Mouse (Mus musculus): ENCODE data around the gene Sulf2. TPM values are rescaled to one million over a fixed set of nuclear protein-coding genes. Genes with fewer than 3 reads are reported as not detected.

The Sulf2 gene
- polyA plus RNA-seq, 1 experiment from 2014 or later = 184 TPM

DNA sequence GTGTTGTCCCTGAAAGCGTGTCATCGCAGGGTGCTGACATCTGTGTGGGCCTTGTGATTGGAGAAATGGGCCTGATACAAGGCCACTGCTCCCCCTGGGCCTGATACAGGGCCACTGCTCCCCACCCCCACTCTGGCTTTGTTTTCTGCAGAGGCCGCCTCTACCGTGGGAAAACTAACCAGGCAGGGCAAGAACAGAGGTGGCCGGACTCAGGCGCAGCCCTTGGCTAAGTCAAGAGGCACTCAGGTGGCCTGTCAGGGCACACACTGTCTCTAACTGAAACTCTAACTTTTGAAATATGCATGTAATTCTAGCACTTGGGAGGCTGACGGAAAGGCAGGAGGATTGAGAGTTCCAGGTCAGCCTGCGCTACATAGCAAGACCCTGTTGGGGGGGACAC, 10.4 kb downstream of the Sulf2 start:
- H3K4me1 ChIP-seq = peaks cover 84% of the 10 kb centered on the region
- WGBS = 85% methylated on average over 8 of the region's 8 CpGs

DNA sequence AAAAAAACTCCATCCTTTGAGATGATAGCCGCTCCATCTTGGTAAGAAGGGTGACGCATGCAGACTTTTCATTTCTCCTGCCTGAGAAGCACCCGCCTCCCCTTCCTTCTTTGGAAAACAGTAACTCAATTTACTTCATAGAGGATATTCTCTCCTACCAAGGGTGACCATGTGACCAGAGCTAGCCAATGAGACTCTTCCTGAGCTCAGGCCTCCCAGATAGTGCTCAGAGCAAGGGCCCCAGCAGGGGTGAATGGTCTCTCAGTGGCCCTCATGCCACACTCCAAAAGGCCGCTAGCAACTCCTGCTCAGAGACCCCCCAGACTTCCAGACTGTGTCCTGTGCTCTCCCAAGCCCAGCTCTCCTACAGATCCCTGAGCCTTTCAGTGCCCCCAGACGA, 11.6 kb downstream of the Sulf2 start:
- H3K4me3 ChIP-seq = no peak overlapping the region
- no peak overlapping the region for H3K4me2 ChIP-seq
- ATAC-seq (ENCODE audit: insufficient number of reproducible peaks, low FRiP score, low TSS enrichment, low read depth) = no peak
- no peaks in the 10 kb centered on the region for H3K9me3 ChIP-seq
- no peak overlapping the region for H3K9ac ChIP-seq
- H3K27ac ChIP-seq = peak overlapping the region; percentile 91
- peaks cover 7% of the 10 kb centered on the region; the same call in 1 of the 2 replicates for H3K36me3 ChIP-seq
- no peaks in the 10 kb centered on the region for H3K27me3 ChIP-seq
- H3K4me1 ChIP-seq = peaks cover 73% of the 10 kb centered on the region
- 85% methylated on average over 5 of the region's 5 CpGs for WGBS

More for the DNA sequence above, 10.4 kb downstream of the Sulf2 start:
- no peak overlapping the region for H3K4me2 ChIP-seq
- no peak overlapping the region for H3K4me3 ChIP-seq
- H3K27me3 ChIP-seq = no peaks in the 10 kb centered on the region
- no peak overlapping the region for H3K9ac ChIP-seq
- no peaks in the 10 kb centered on the region for H3K36me3 ChIP-seq
- H3K27ac ChIP-seq = no peak overlapping the region
- no peak for ATAC-seq (ENCODE audit: insufficient number of reproducible peaks, low FRiP score, low TSS enrichment, low read depth)
- no peaks in the 10 kb centered on the region for H3K9me3 ChIP-seq

DNA sequence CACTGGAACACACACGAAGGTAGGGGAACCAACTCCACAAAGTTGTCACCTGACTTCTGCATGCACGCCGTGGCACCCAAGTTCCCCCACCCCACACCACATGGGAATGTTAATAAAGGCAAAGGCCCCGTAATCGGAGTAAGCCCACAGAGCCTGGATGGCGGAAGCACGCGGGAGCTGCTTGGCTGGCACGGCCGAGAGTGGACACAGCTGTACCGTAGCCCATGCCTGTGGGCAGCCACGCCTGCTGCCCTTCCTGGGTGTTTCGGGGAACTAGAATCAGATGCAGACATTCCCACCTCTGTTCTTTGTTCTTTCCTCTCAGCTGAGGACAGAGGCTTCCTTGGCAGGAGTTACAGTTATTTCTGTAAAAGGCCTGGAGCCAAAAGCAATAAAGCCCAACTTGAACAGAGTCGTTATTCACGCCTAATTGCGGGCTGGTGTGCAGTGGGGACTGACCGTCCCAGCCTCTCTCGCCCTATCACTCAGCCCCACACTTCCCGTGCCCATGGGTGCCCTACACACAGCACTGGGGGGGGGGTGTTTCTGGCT, 12.8 kb downstream of the Sulf2 start:
- peak overlapping the region; percentile 31 for H3K4me2 ChIP-seq

GRCm38 (mm10) chr2:166141910-166142309, 13.6 kb downstream of the Sulf2 start:
- Histone ChIP-seq H3K9ac (no peak overlapping the region), H3K36me3 (peaks cover 7% of the 10 kb centered on the region; the same call in 1 of the 2 replicates), H3K4me2 (no peak overlapping the region), H3K9me3 (no peaks in the 10 kb centered on the region), H3K4me1 (peaks cover 65% of the 10 kb centered on the region), H3K4me3 (no peak overlapping the region), H3K27me3 (no peaks in the 10 kb centered on the region), H3K27ac (peak overlapping the region; percentile 91)
- 57% methylated on average over 1 of the region's 1 CpGs for WGBS
- ATAC-seq (ENCODE audit: insufficient number of reproducible peaks, low FRiP score, low TSS enrichment, low read depth) = no peak

More for the DNA sequence above, 12.8 kb downstream of the Sulf2 start:
- peak overlapping the region; percentile 15; the same call in 1 of the 2 replicates for H3K9ac ChIP-seq
- H3K4me1 ChIP-seq = peaks cover 68% of the 10 kb centered on the region
- H3K27me3 ChIP-seq = no peaks in the 10 kb centered on the region
- no peak overlapping the region for H3K4me3 ChIP-seq
- WGBS = 9% methylated on average over 19 of the region's 19 CpGs
- peak; percentile 59 for ATAC-seq (ENCODE audit: insufficient number of reproducible peaks, low FRiP score, low TSS enrichment, low read depth)
- H3K27ac ChIP-seq = peak overlapping the region; percentile 91
- H3K9me3 ChIP-seq = no peaks in the 10 kb centered on the region
- peaks cover 7% of the 10 kb centered on the region; the same call in 1 of the 2 replicates for H3K36me3 ChIP-seq

DNA sequence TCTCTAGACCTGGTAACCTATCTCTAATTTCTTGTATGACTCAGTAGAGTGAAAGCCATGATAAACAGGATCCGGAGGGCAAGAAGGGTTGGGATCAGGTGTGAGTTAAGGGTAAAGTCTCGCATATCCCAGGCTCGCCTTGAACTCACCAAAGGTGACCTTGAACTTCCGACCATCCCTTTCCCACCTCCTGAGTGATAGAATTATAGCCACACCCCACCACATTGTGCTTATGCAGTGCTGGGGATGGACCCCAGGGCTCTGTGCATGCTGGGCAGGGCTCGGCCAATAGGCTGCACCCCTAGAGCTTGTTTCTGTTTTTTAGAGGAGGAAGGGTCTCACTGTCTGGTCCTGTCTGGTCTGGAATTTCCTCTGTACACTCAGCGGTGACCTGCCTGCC, 14.4 kb downstream of the Sulf2 start:
- no peaks in the 10 kb centered on the region for H3K27me3 ChIP-seq
- H3K4me2 ChIP-seq = no peak overlapping the region
- no peak overlapping the region for H3K27ac ChIP-seq
- H3K36me3 ChIP-seq = peaks cover 7% of the 10 kb centered on the region; the same call in 1 of the 2 replicates
- H3K4me1 ChIP-seq = peaks cover 65% of the 10 kb centered on the region
- ATAC-seq (ENCODE audit: insufficient number of reproducible peaks, low FRiP score, low TSS enrichment, low read depth) = no peak
- WGBS = 91% methylated on average over 6 of the region's 6 CpGs
- no peak overlapping the region for H3K4me3 ChIP-seq
- H3K9ac ChIP-seq = no peak overlapping the region
- no peaks in the 10 kb centered on the region for H3K9me3 ChIP-seq

DNA sequence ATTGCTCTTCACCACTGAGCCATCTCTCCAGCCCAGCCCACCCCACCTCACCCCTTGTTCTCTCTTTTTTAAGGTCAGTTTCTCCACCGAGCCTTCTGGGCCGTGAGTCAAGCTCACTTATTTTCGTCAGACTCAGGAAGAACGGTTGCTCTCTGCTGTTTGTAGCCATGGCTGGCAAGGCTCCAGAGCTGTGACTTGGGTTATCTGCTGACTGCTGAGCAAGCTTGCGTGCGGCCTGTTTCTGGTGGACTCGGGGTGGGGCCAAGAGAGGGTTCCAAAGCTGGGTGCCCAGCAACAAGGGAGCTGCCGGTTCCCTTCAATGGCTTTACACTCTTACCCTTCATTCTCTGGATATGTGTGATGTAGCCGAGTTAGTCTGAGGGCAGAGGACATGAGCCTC, 15.0 kb downstream of the Sulf2 start:
- no peak for ATAC-seq (ENCODE audit: insufficient number of reproducible peaks, low FRiP score, low TSS enrichment, low read depth)
- WGBS = 71% methylated on average over 9 of the region's 9 CpGs
- no peak overlapping the region for H3K4me3 ChIP-seq
- H3K4me1 ChIP-seq = peaks cover 64% of the 10 kb centered on the region
- H3K27me3 ChIP-seq = no peaks in the 10 kb centered on the region
- no peak overlapping the region for H3K4me2 ChIP-seq
- H3K9ac ChIP-seq = no peak overlapping the region
- peaks cover 7% of the 10 kb centered on the region; the same call in 1 of the 2 replicates for H3K36me3 ChIP-seq
- H3K9me3 ChIP-seq = no peaks in the 10 kb centered on the region
- H3K27ac ChIP-seq = 0 out of 2 replicates have a peak overlapping the region, but pooled peaks have one; percentile 13

GRCm38 (mm10) chr2:166138308-166138707, 17.2 kb downstream of the Sulf2 start:
- no peak for ATAC-seq (ENCODE audit: insufficient number of reproducible peaks, low FRiP score, low TSS enrichment, low read depth)
- no peaks in the 10 kb centered on the region for H3K27me3 ChIP-seq
- peaks cover 46% of the 10 kb centered on the region for H3K4me1 ChIP-seq
- no peak overlapping the region for H3K9ac ChIP-seq
- no peak overlapping the region for H3K27ac ChIP-seq
- H3K9me3 ChIP-seq = no peaks in the 10 kb centered on the region
- peaks cover 7% of the 10 kb centered on the region; the same call in 1 of the 2 replicates for H3K36me3 ChIP-seq
- no peak overlapping the region for H3K4me2 ChIP-seq
- WGBS = 27% methylated on average over 1 of the region's 1 CpGs
- H3K4me3 ChIP-seq = no peak overlapping the region

GRCm38 (mm10) chr2:166137467-166137866, 18.0 kb downstream of the Sulf2 start:
- no peak for ATAC-seq (ENCODE audit: insufficient number of reproducible peaks, low FRiP score, low TSS enrichment, low read depth)
- 86% methylated on average over 4 of the region's 4 CpGs for WGBS
- H3K36me3 ChIP-seq = peaks cover 9% of the 10 kb centered on the region

DNA sequence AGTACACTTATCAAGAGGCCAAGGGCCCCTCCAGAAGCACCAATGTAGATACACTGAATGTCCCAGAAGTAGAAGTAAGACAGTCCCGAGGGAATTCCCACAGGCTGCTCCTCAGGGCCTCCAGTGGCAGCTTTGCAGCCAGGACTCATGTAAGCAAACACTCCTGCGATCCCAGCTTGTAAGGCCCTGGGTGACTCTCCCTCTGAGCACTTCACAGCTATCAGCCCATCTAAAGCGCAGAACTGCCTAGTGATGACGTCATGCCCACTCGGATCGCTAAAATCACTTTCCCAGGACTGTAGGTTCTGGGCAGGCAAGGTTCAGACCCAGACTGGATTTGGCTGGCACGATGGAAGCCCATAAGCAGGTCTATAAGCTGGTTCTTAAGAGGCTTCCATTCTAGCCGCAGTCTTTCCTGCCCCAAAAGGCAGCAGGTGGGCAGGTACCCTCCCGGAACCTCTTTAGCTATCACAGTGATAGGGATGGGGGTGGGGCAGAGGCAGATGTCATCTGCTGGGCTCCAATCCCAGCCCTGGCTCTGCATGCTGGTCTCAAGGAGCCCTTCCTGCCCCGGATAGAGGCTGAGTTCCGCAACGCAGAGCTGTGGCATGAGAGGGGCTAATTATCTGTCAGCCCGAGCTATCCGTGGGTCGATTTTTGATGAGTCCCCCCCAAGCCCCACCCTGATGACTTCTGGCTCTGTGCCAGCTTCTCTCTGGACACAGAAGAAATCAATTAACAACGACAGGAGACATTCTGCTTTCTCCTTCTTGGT, 19.6 kb downstream of the Sulf2 start:
- Histone ChIP-seq H3K9ac (no peak overlapping the region), H3K4me1 (peaks cover 29% of the 10 kb centered on the region), H3K27me3 (no peaks in the 10 kb centered on the region), H3K4me2 (no peak overlapping the region), H3K27ac (no peak overlapping the region), H3K36me3 (peaks cover 25% of the 10 kb centered on the region), H3K4me3 (no peak overlapping the region), H3K9me3 (no peaks in the 10 kb centered on the region)
- 44% methylated on average over 16 of the region's 16 CpGs for WGBS
- no peak for ATAC-seq (ENCODE audit: insufficient number of reproducible peaks, low FRiP score, low TSS enrichment, low read depth)

More at GRCm38 (mm10) chr2:166137467-166137866, 18.0 kb downstream of the Sulf2 start:
- H3K4me2 ChIP-seq = no peak overlapping the region
- H3K9me3 ChIP-seq = no peaks in the 10 kb centered on the region
- H3K27me3 ChIP-seq = no peaks in the 10 kb centered on the region
- H3K9ac ChIP-seq = no peak overlapping the region
- H3K4me1 ChIP-seq = peaks cover 38% of the 10 kb centered on the region
- H3K27ac ChIP-seq = no peak overlapping the region
- H3K4me3 ChIP-seq = no peak overlapping the region

DNA sequence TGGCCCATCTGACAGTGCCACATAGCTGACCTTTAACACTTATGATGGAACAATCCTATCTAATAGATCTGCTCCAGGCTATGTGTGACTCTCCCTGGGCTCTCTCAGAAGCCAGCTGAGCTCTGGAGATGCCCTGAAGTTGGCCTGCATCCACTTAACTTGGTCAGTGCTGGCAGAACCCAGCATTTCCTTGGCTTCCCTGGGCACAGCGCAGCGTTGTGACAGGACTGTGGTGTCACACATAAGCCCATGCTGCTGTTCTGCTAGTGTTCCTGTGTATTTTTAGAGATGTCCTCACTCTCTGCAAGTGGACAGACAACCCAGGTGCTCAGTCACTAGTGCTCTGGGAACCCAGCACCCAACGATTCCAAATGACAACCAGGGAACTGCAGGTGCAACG, 26.7 kb downstream of the Sulf2 start:
- no peak overlapping the region for H3K9ac ChIP-seq
- no peaks in the 10 kb centered on the region for H3K9me3 ChIP-seq
- peaks cover 64% of the 10 kb centered on the region for H3K36me3 ChIP-seq
- H3K27me3 ChIP-seq = no peaks in the 10 kb centered on the region
- H3K4me2 ChIP-seq = no peak overlapping the region
- no peak overlapping the region for H3K4me3 ChIP-seq
- peaks cover 5% of the 10 kb centered on the region; the same call in 1 of the 2 replicates for H3K4me1 ChIP-seq
- H3K27ac ChIP-seq = no peak overlapping the region
- whole genome bisulfite sequencing = 91% methylated on average over 4 of the region's 4 CpGs
- ATAC-seq (ENCODE audit: insufficient number of reproducible peaks, low FRiP score, low TSS enrichment, low read depth) = no peak

GRCm38 (mm10) chr2:166128032-166128431, 27.4 kb downstream of the Sulf2 start:
- Histone ChIP-seq H3K27ac (no peak overlapping the region), H3K4me1 (peaks cover 5% of the 10 kb centered on the region; the same call in 1 of the 2 replicates), H3K27me3 (no peaks in the 10 kb centered on the region), H3K4me3 (no peak overlapping the region), H3K9me3 (no peaks in the 10 kb centered on the region), H3K9ac (no peak overlapping the region), H3K4me2 (no peak overlapping the region), H3K36me3 (peaks cover 67% of the 10 kb centered on the region)
- 89% methylated on average over 15 of the region's 15 CpGs for WGBS
- ATAC-seq (ENCODE audit: insufficient number of reproducible peaks, low FRiP score, low TSS enrichment, low read depth) = no peak

DNA sequence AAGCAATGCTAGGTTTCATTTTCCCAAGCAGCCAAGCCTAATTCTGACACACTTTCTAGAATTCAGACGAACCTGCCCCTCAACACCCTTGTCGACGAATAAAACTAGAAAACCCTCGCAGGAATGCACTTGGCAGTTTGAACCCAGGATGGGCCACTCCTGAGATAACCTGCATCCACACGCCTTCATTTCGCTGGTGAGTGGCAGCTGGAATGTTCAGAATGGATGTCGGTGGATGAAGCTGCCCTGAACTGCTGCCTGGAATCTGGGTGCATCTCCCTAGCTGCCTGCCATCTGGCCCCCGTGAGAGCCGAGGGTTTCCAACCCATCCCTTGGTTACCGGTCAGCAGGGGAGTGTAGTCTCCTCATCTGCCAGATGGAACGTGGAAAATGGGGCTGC, 29.1 kb downstream of the Sulf2 start:
- Histone ChIP-seq H3K4me1 (peaks cover 5% of the 10 kb centered on the region; the same call in 1 of the 2 replicates), H3K27me3 (no peaks in the 10 kb centered on the region), H3K27ac (no peak overlapping the region), H3K4me3 (no peak overlapping the region), H3K36me3 (peaks cover 60% of the 10 kb centered on the region), H3K9ac (no peak overlapping the region), H3K9me3 (no peaks in the 10 kb centered on the region), H3K4me2 (no peak overlapping the region)
- 70% methylated on average over 11 of the region's 11 CpGs for WGBS
- no peak for ATAC-seq (ENCODE audit: insufficient number of reproducible peaks, low FRiP score, low TSS enrichment, low read depth)
